Mouse (Mus musculus) kidney, adult 2 months (tissue): ENCODE results near the gene Rpap2.

Source experiments
- CTCF ChIP-seq: fragments of 200-500 bp; conservative IDR thresholded peaks from 2 replicates; pipeline ENCODE4 v1.5.1; 2011; ENCODE audit warnings: low read depth, mild to moderate bottlenecking, control low read depth, low read length, moderate library complexity, mixed read lengths; ENCODE audit not compliant: insufficient read depth, insufficient read length
- POLR2A ChIP-seq: fragments of 200-500 bp; IDR thresholded peaks from one replicate; pipeline ENCODE4 v1.6.1; 2011; ENCODE audit warnings: low read depth, low read length, control low read depth

- no peak for TF ChIP-seq POLR2A
- no peak for TF ChIP-seq CTCF
Observed at GRCm38 (mm10) chr5:107645935-107646334, 48.8 kb downstream of the Rpap2 start.
